Mouse (Mus musculus) stomach, postnatal 0 days (tissue): Measurements from ENCODE around the gene Olr1. TPM values are rescaled to one million over a fixed set of nuclear protein-coding genes. Genes with fewer than 3 reads are reported as not detected.

Source experiments
- ATAC-seq: fragments of 200-750 bp; cut with Nextera tagmentation; 2 replicates; pipeline ENCODE4 v1.8.0; 2017; ENCODE audit not compliant: low FRiP score, low TSS enrichment
- DNase-seq: peaks from one replicate; pipeline ENCODE4 v3.0.0-alpha.2; 2016; ENCODE audit warnings: low spot score
- H3K27ac ChIP-seq: fragments of 300-500 bp; sonication (generic); replicated peaks from 2 replicates; pipeline ENCODE4 v1.5.1; 2014; ENCODE audit warnings: mild to moderate bottlenecking, control low read depth
- H3K27me3 ChIP-seq: fragments of 300-500 bp; sonication (generic); 2 replicates; pipeline ENCODE4 v1.6.1; 2014; ENCODE audit warnings: low read length; ENCODE audit not compliant: control insufficient read depth, insufficient read depth
- H3K36me3 ChIP-seq: fragments of 300-500 bp; sonication (generic); 2 replicates; pipeline ENCODE4 v1.6.1; 2014; ENCODE audit warnings: low read length, mixed read lengths; ENCODE audit not compliant: control insufficient read depth, insufficient read depth
- H3K4me1 ChIP-seq: fragments of 300-500 bp; sonication (generic); replicated peaks from 2 replicates; pipeline ENCODE4 v1.6.1; 2014; ENCODE audit warnings: antibody characterized with exemption; ENCODE audit not compliant: control insufficient read depth, insufficient read depth
- H3K4me2 ChIP-seq: fragments of 300-500 bp; sonication (generic); replicated peaks from 2 replicates; pipeline ENCODE4 v1.6.1; 2014; ENCODE audit warnings: low read depth, mild to moderate bottlenecking, control low read depth, moderate library complexity
- H3K4me3 ChIP-seq: fragments of 300-500 bp; sonication (generic); 2 replicates; pipeline ENCODE4 v1.5.1; 2014; ENCODE audit warnings: low read depth, low read length, control low read depth
- H3K9ac ChIP-seq: fragments of 300-500 bp; sonication (generic); 2 replicates; pipeline ENCODE4 v1.6.1; 2014; ENCODE audit warnings: mild to moderate bottlenecking, low read length, control low read depth, mixed read lengths
- H3K9me3 ChIP-seq: fragments of 300-500 bp; sonication (generic); 2 replicates; pipeline ENCODE4 v1.6.1; 2016; ENCODE audit warnings: low read length; ENCODE audit not compliant: control insufficient read depth
- CTCF ChIP-seq: IDR thresholded peaks from 2 replicates; pipeline ENCODE4 v1.5.1; 2016; ENCODE audit warnings: antibody characterized with exemption, low read depth, mild to moderate bottlenecking, moderate library complexity
- EP300 ChIP-seq: optimal IDR thresholded peaks from 2 replicates; pipeline ENCODE3; 2016; ENCODE audit warnings: antibody characterized with exemption
- WGBS: fragments of 180-500 bp; shearing (Covaris S2); extraction: QIAGEN DNeasy Blood & Tissue Kit; methylation state at CpG from one replicate; pipeline ENCODE4 v1.1.7; 2014; 5-methylcytosine and 5-hydroxymethylcytosine counted together
- polyA plus RNA-seq: library from polyadenylated mRNA; unstranded; fragments of >200 nt; fragmentation: Nextera tagmentation; extraction: Ambion mirVana; gene quantifications from 2 replicates; pipeline ENCODE4 v1.2.1, GENCODE M21; 2015

Gene Olr1
- 0.08 and 0.22 TPM in 2 replicates for polyA plus RNA-seq

DNA sequence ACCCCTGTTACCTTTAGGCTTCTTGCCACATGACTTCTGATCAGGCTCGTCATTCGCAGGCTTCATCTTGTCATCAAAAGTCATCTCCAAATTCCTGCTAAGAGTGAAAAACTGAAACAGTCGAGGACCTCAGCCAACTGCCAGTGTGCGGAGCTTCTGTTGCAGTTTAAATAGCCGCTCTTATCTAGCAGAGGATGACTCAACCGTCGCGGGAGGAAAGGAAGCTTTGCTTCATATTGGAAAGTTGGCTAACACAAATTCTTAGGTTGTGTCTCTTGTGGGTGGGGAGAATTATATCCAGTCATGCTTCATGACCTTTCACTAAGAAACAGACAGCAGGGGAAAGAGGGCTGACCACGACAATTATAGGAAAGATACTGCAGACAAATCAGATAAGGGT, at the start of gene Olr1:
Olr1 (minus strand) TSS at position 142 of the 400 bp plus-strand sequence.
- Histone ChIP-seq H3K4me1 (no peaks in the 10 kb centered on the region), H3K9me3 (no peaks in the 10 kb centered on the region), H3K36me3 (no peaks in the 10 kb centered on the region), H3K27ac (no peak within 1 kb of the TSS), H3K4me3 (no peak within 1 kb of the TSS), H3K4me2 (no peak within 1 kb of the TSS), H3K27me3 (no peaks in the 10 kb centered on the region), H3K9ac (no peak within 1 kb of the TSS)
- TF ChIP-seq EP300 (no peak), CTCF (no peak)
- no peak for ATAC-seq
- DNase-seq = no peak
- WGBS = 65% methylated on average over 9 of the region's 9 CpGs

DNA sequence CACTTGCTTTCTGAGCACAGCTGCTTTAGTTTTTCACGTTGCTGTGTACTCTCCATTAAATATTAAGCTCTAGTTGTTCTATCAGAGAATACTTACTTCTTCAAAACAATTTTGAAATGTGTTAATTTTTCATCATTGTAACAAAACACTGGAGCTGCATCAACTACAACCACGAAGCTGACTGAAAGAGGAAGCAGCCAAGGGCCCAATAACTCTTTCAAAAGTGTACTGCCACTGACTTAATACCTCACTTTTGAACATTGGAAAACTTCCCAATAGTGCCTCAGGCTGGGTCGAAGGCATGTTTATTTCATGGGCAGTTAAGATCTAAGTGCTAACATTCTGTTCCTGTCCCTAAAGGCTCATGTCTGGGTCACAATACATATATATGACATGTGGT, 41.0 kb upstream of the Olr1 start:
- H3K9me3 ChIP-seq = no peaks in the 10 kb centered on the region
- H3K4me3 ChIP-seq = no peak overlapping the region
- H3K36me3 ChIP-seq = no peaks in the 10 kb centered on the region
- no peak overlapping the region for H3K9ac ChIP-seq
- WGBS = 55% methylated on average over 3 of the region's 3 CpGs
- H3K27ac ChIP-seq = no peak overlapping the region
- H3K27me3 ChIP-seq = no peaks in the 10 kb centered on the region
- ATAC-seq (no peak), DNase-seq (no peak)
- TF ChIP-seq CTCF (no peak), EP300 (no peak)
- no peak overlapping the region for H3K4me2 ChIP-seq
- H3K4me1 ChIP-seq = no peaks in the 10 kb centered on the region

DNA sequence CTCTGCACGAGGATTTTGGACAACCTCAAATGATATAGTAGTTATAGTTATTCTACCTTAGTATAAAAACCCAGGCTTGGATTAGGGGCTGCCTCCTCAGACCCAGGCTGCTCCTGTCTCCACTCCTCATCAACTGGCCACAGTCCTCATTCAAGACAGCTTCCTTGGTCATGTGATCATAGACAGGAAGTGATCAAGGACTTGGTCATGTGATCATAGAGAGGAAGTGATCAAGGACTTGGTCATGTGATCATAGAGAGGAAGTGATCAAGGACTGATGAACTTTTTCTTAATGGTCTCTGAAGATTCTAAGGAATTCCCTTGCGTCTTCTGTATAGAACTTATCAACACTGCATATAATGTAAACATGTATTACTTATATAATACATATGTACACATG, 40.3 kb upstream of the Olr1 start:
- no peaks in the 10 kb centered on the region for H3K36me3 ChIP-seq
- DNase-seq (no peak), ATAC-seq (no peak)
- no peak overlapping the region for H3K4me2 ChIP-seq
- TF ChIP-seq CTCF = no peak
- TF ChIP-seq EP300 = no peak
- no peak overlapping the region for H3K4me3 ChIP-seq
- 86% methylated on average over 2 of the region's 2 CpGs for WGBS
- H3K9me3 ChIP-seq = no peaks in the 10 kb centered on the region
- no peak overlapping the region for H3K9ac ChIP-seq
- H3K27me3 ChIP-seq = no peaks in the 10 kb centered on the region
- no peaks in the 10 kb centered on the region for H3K4me1 ChIP-seq
- H3K27ac ChIP-seq = no peak overlapping the region

- H3K36me3 ChIP-seq = peaks cover 15% of the 10 kb centered on the region
- H3K4me2 ChIP-seq = no peak overlapping the region
- H3K27me3 ChIP-seq = no peaks in the 10 kb centered on the region
- TF ChIP-seq EP300 (no peak), CTCF (peak; percentile 95)
- DNase-seq (peak; percentile 77), ATAC-seq (peak; percentile 82)
- WGBS = 47% methylated on average over 6 of the region's 6 CpGs
- H3K9me3 ChIP-seq = no peaks in the 10 kb centered on the region
- H3K9ac ChIP-seq = no peak overlapping the region
- no peak overlapping the region for H3K27ac ChIP-seq
- no peak overlapping the region for H3K4me3 ChIP-seq
- H3K4me1 ChIP-seq = no peaks in the 10 kb centered on the region
These were observed 37.0 kb upstream of the Olr1 start for GRCm38 (mm10) chr6:129543709-129544606.

- no peak overlapping the region for H3K4me3 ChIP-seq
- no peaks in the 10 kb centered on the region for H3K4me1 ChIP-seq
- no peaks in the 10 kb centered on the region for H3K9me3 ChIP-seq
- no peak overlapping the region for H3K4me2 ChIP-seq
- no peak for ATAC-seq
- no peak for TF ChIP-seq EP300
- H3K27ac ChIP-seq = no peak overlapping the region
- H3K27me3 ChIP-seq = no peaks in the 10 kb centered on the region
- H3K9ac ChIP-seq = no peak overlapping the region
- peaks cover 22% of the 10 kb centered on the region for H3K36me3 ChIP-seq
- 91% methylated on average over 3 of the region's 3 CpGs for WGBS
- DNase-seq = no peak
These were observed 35.6 kb upstream of the Olr1 start for GRCm38 (mm10) chr6:129542540-129542939.

GRCm38 (mm10) chr6:129541931-129542330, 35.0 kb upstream of the Olr1 start:
- H3K4me3 ChIP-seq = no peak overlapping the region
- DNase-seq (no peak), ATAC-seq (no peak)
- H3K4me1 ChIP-seq = no peaks in the 10 kb centered on the region
- no peak overlapping the region for H3K27ac ChIP-seq
- 86% methylated on average over 9 of the region's 9 CpGs for WGBS
- H3K4me2 ChIP-seq = no peak overlapping the region
- TF ChIP-seq EP300 (no peak), CTCF (no peak)
- no peaks in the 10 kb centered on the region for H3K9me3 ChIP-seq
- H3K27me3 ChIP-seq = no peaks in the 10 kb centered on the region
- no peak overlapping the region for H3K9ac ChIP-seq
- peaks cover 22% of the 10 kb centered on the region for H3K36me3 ChIP-seq
